Mouse (Mus musculus): ENCODE measurements around the gene Polr2m. TPM values are rescaled to one million over a fixed set of nuclear protein-coding genes. Genes with fewer than 3 reads are reported as not detected.

The Polr2m gene
- polyA plus RNA-seq, 1 experiment from 2014 or later, result 422 TPM

- Histone ChIP-seq H3K9ac (ENCODE audit: low read length) (no peak overlapping the region), H3K4me3 (ENCODE audit: low read depth, low read length) (no peak overlapping the region), H3K4me1 (ENCODE audit: control insufficient read depth, insufficient read depth, low read length) (no peaks in the 10 kb centered on the region), H3K9me3 (ENCODE audit: control insufficient read depth, low read length) (no peaks in the 10 kb centered on the region), H3K4me2 (ENCODE audit: low read depth) (no peak overlapping the region), H3K36me3 (ENCODE audit: control insufficient read depth, insufficient read depth, low read length) (no peaks in the 10 kb centered on the region), H3K27me3 (ENCODE audit: control insufficient read depth, insufficient read depth, low read length) (no peaks in the 10 kb centered on the region), H3K27ac (ENCODE audit: low read depth, low read length) (no peak overlapping the region)
- no peak for DNase-seq (ENCODE audit: low spot score)
- WGBS, result 73% methylated on average over 10 of the region's 10 CpGs
- ATAC-seq (ENCODE audit: insufficient read depth, low FRiP score, low TSS enrichment), result no peak
Observed at GRCm38 (mm10) chr9:71512899-71513298, 27.2 kb upstream of the Polr2m start.

- Histone ChIP-seq H3K36me3 (ENCODE audit: control insufficient read depth, insufficient read depth, low read length) (no peaks in the 10 kb centered on the region), H3K4me3 (ENCODE audit: low read depth, low read length) (no peak overlapping the region), H3K9me3 (ENCODE audit: control insufficient read depth, low read length) (no peaks in the 10 kb centered on the region), H3K4me1 (ENCODE audit: control insufficient read depth, insufficient read depth, low read length) (no peaks in the 10 kb centered on the region), H3K4me2 (ENCODE audit: low read depth) (no peak overlapping the region), H3K27ac (ENCODE audit: low read depth, low read length) (no peak overlapping the region), H3K27me3 (ENCODE audit: control insufficient read depth, insufficient read depth, low read length) (no peaks in the 10 kb centered on the region), H3K9ac (ENCODE audit: low read length) (no peak overlapping the region)
- ATAC-seq (ENCODE audit: insufficient read depth, low FRiP score, low TSS enrichment) (no peak), DNase-seq (ENCODE audit: low spot score) (no peak)
- WGBS, result 54% methylated on average over 10 of the region's 10 CpGs
Observed at GRCm38 (mm10) chr9:71498391-71499182, 12.9 kb upstream of the Polr2m start.

GRCm38 (mm10) chr9:71496637-71497036 lies 10.9 kb upstream of the Polr2m start:
- H3K27me3 ChIP-seq (ENCODE audit: control insufficient read depth, insufficient read depth, low read length), result no peaks in the 10 kb centered on the region
- H3K4me2 ChIP-seq (ENCODE audit: low read depth), result no peak overlapping the region
- no peaks in the 10 kb centered on the region for H3K36me3 ChIP-seq (ENCODE audit: control insufficient read depth, insufficient read depth, low read length)
- WGBS, result 47% methylated on average over 2 of the region's 2 CpGs
- ATAC-seq (ENCODE audit: insufficient read depth, low FRiP score, low TSS enrichment) (no peak), DNase-seq (ENCODE audit: low spot score) (no peak)
- H3K4me3 ChIP-seq (ENCODE audit: low read depth, low read length), result no peak overlapping the region
- H3K9ac ChIP-seq (ENCODE audit: low read length), result no peak overlapping the region
- H3K9me3 ChIP-seq (ENCODE audit: control insufficient read depth, low read length), result no peaks in the 10 kb centered on the region
- no peak overlapping the region for H3K27ac ChIP-seq (ENCODE audit: low read depth, low read length)
- no peaks in the 10 kb centered on the region for H3K4me1 ChIP-seq (ENCODE audit: control insufficient read depth, insufficient read depth, low read length)

- 33% methylated on average over 5 of the region's 5 CpGs for WGBS
- Histone ChIP-seq H3K27ac (ENCODE audit: low read depth, low read length) (no peak overlapping the region), H3K4me1 (ENCODE audit: control insufficient read depth, insufficient read depth, low read length) (no peaks in the 10 kb centered on the region), H3K4me2 (ENCODE audit: low read depth) (no peak overlapping the region), H3K36me3 (ENCODE audit: control insufficient read depth, insufficient read depth, low read length) (no peaks in the 10 kb centered on the region), H3K9me3 (ENCODE audit: control insufficient read depth, low read length) (no peaks in the 10 kb centered on the region), H3K4me3 (ENCODE audit: low read depth, low read length) (no peak overlapping the region), H3K27me3 (ENCODE audit: control insufficient read depth, insufficient read depth, low read length) (no peaks in the 10 kb centered on the region), H3K9ac (ENCODE audit: low read length) (no peak overlapping the region)
- no peak for ATAC-seq (ENCODE audit: insufficient read depth, low FRiP score, low TSS enrichment)
- DNase-seq (ENCODE audit: low spot score), result no peak
Observed at GRCm38 (mm10) chr9:71493771-71494170, 8.0 kb upstream of the Polr2m start.

- Histone ChIP-seq H3K36me3 (ENCODE audit: control insufficient read depth, insufficient read depth, low read length) (no peaks in the 10 kb centered on the region), H3K4me2 (ENCODE audit: low read depth) (no peak overlapping the region), H3K27me3 (ENCODE audit: control insufficient read depth, insufficient read depth, low read length) (no peaks in the 10 kb centered on the region), H3K4me3 (ENCODE audit: low read depth, low read length) (no peak overlapping the region), H3K4me1 (ENCODE audit: control insufficient read depth, insufficient read depth, low read length) (no peaks in the 10 kb centered on the region), H3K27ac (ENCODE audit: low read depth, low read length) (no peak overlapping the region), H3K9ac (ENCODE audit: low read length) (no peak overlapping the region), H3K9me3 (ENCODE audit: control insufficient read depth, low read length) (no peaks in the 10 kb centered on the region)
- no peak for ATAC-seq (ENCODE audit: insufficient read depth, low FRiP score, low TSS enrichment)
- no peak for DNase-seq (ENCODE audit: low spot score)
- WGBS, result 78% methylated on average over 15 of the region's 15 CpGs
Observed at GRCm38 (mm10) chr9:71492296-71493025, 6.7 kb upstream of the Polr2m start.

GRCm38 (mm10) chr9:71490076-71490475 lies 4.3 kb upstream of the Polr2m start:
- 47% methylated on average over 3 of the region's 3 CpGs for WGBS
- no peak for ATAC-seq (ENCODE audit: insufficient read depth, low FRiP score, low TSS enrichment)
- no peaks in the 10 kb centered on the region for H3K4me1 ChIP-seq (ENCODE audit: control insufficient read depth, insufficient read depth, low read length)

GRCm38 (mm10) chr9:71486127-71486526 lies 392 bp upstream of the Polr2m start:
- 0 out of 2 replicates have a peak overlapping the region, but pooled peaks have one; percentile 20 for H3K9ac ChIP-seq (ENCODE audit: low read length)
- peaks cover 16% of the 10 kb centered on the region for H3K36me3 ChIP-seq (ENCODE audit: control insufficient read depth, insufficient read depth, low read length)
- H3K4me2 ChIP-seq (ENCODE audit: low read depth), result 0 out of 2 replicates have a peak overlapping the region, but pooled peaks have one; percentile 1
- no peak overlapping the region for H3K27ac ChIP-seq (ENCODE audit: low read depth, low read length)
- WGBS, result 42% methylated on average over 7 of the region's 7 CpGs
- no peaks in the 10 kb centered on the region for H3K27me3 ChIP-seq (ENCODE audit: control insufficient read depth, insufficient read depth, low read length)
- H3K4me1 ChIP-seq (ENCODE audit: control insufficient read depth, insufficient read depth, low read length), result no peaks in the 10 kb centered on the region
- H3K4me3 ChIP-seq (ENCODE audit: low read depth, low read length), result no peak overlapping the region
- DNase-seq (ENCODE audit: low spot score) (no peak), ATAC-seq (ENCODE audit: insufficient read depth, low FRiP score, low TSS enrichment) (no peak)
- no peaks in the 10 kb centered on the region for H3K9me3 ChIP-seq (ENCODE audit: control insufficient read depth, low read length)

More at GRCm38 (mm10) chr9:71490076-71490475, 4.3 kb upstream of the Polr2m start:
- Histone ChIP-seq H3K9ac (ENCODE audit: low read length) (no peak overlapping the region), H3K27ac (ENCODE audit: low read depth, low read length) (no peak overlapping the region), H3K36me3 (ENCODE audit: control insufficient read depth, insufficient read depth, low read length) (no peaks in the 10 kb centered on the region), H3K9me3 (ENCODE audit: control insufficient read depth, low read length) (no peaks in the 10 kb centered on the region), H3K4me2 (ENCODE audit: low read depth) (no peak overlapping the region), H3K4me3 (ENCODE audit: low read depth, low read length) (no peak overlapping the region), H3K27me3 (ENCODE audit: control insufficient read depth, insufficient read depth, low read length) (no peaks in the 10 kb centered on the region)
- DNase-seq (ENCODE audit: low spot score), result no peak

GRCm38 (mm10) chr9:71484871-71485474 lies 762 bp downstream of the Polr2m start:
- no peaks in the 10 kb centered on the region for H3K4me1 ChIP-seq (ENCODE audit: control insufficient read depth, insufficient read depth, low read length)
- ATAC-seq (ENCODE audit: insufficient read depth, low FRiP score, low TSS enrichment) (no peak), DNase-seq (ENCODE audit: low spot score) (peak; percentile 70)
- H3K36me3 ChIP-seq (ENCODE audit: control insufficient read depth, insufficient read depth, low read length), result peaks cover 26% of the 10 kb centered on the region
- H3K9me3 ChIP-seq (ENCODE audit: control insufficient read depth, low read length), result no peaks in the 10 kb centered on the region
- H3K9ac ChIP-seq (ENCODE audit: low read length), result peak overlapping the region; percentile 99
- peak overlapping the region; percentile 52 for H3K4me2 ChIP-seq (ENCODE audit: low read depth)
- no peaks in the 10 kb centered on the region for H3K27me3 ChIP-seq (ENCODE audit: control insufficient read depth, insufficient read depth, low read length)
- 2% methylated on average over 14 of the region's 14 CpGs for WGBS
- H3K4me3 ChIP-seq (ENCODE audit: low read depth, low read length), result peak overlapping the region; percentile 81
- H3K27ac ChIP-seq (ENCODE audit: low read depth, low read length), result peak overlapping the region; percentile 14

All from neural tube, embryonic 11.5 days (tissue).